Comparison of ENCODE assay signal across 25 mouse cellular contexts in the genomic region with DNA sequence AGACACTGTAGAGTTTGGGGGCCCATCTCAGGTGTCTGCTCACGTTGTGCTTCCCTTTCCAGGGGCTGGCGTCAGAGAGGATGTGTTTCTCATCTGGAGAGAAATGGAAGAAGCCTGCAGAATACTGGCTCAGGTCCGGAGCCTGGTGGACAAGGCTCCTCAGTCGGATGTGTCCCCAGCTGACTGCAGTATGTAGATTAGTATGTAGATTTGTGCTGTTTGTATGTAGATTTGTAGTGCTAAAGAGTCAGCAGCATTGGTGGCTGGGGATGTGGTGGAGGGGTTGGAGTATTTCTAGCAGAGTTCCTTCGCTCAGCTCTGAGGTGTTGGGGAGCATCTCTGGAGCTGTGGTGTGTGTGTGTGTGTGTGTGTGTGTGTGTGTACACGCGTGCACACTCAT. TPM values are rescaled to one million over a fixed set of nuclear protein-coding genes. Genes with fewer than 3 reads are reported as not detected.
"Had no signal": no experiment of that assay in that cellular context is flagged by ENCODE, and none has a peak within 500 bp of the region (broad histone marks: within the 10 kb centered on the region; RNA-seq: fewer than 3 reads in every experiment).

No protein-coding gene starts in this region.

- ATAC-seq: liver, postnatal 0 days; lung, postnatal 0 days; midbrain, embryonic 13.5 days; midbrain, embryonic 16.5 days had no signal

- H3K4me3 ChIP-seq: lung, embryonic 15.5 days; megakaryocyte, embryonic 14.5 days; midbrain, embryonic 13.5 days; myocyte; neural tube, embryonic 13.5 days; neural tube, embryonic 15.5 days; stomach, embryonic 15.5 days had no signal

- H3K4me2 ChIP-seq: lung, embryonic 15.5 days; midbrain, embryonic 11.5 days; midbrain, embryonic 13.5 days; neural tube, embryonic 13.5 days; neural tube, embryonic 15.5 days; stomach, embryonic 15.5 days had no signal

- H3K36me3 ChIP-seq: lung, embryonic 15.5 days; midbrain, embryonic 13.5 days; neural tube, embryonic 13.5 days; neural tube, embryonic 15.5 days; stomach, embryonic 15.5 days had no signal

- H3K9me3 ChIP-seq: lung, embryonic 15.5 days; midbrain, embryonic 13.5 days; neural tube, embryonic 13.5 days; neural tube, embryonic 15.5 days; stomach, embryonic 15.5 days had no signal

- H3K27ac ChIP-seq: lung, embryonic 15.5 days; macrophage; midbrain, embryonic 13.5 days; neural tube, embryonic 13.5 days; neural tube, embryonic 15.5 days; stomach, embryonic 15.5 days; stomach, postnatal 0 days had no signal

- DNase-seq: liver, postnatal 0 days; lung, adult 2 months; lung, postnatal 14 days; lung, postnatal 36 days; retina, postnatal 1 day; right cerebral cortex, adult 18-20 months; right cerebral cortex, postnatal 25 days; right cerebral cortex, postnatal 4 days; spleen, adult 18-20 months; thymus, adult 2 months; thymus, postnatal 25 days; thymus, postnatal 4 days had no signal

- H3K27me3 ChIP-seq: lung, embryonic 15.5 days; midbrain, embryonic 13.5 days; neural tube, embryonic 13.5 days; neural tube, embryonic 15.5 days; stomach, embryonic 15.5 days had no signal

- H3K4me1 ChIP-seq: lung, embryonic 15.5 days; megakaryocyte, embryonic 14.5 days; stomach, embryonic 15.5 days had no signal

- H3K9ac ChIP-seq: liver, postnatal 0 days; lung, embryonic 15.5 days; midbrain, embryonic 13.5 days; neural tube, embryonic 13.5 days; neural tube, embryonic 15.5 days; stomach, embryonic 15.5 days had no signal

RNA-seq across cellular contexts. Expression of a gene that starts 58.8 kb away (rescaled TPM):
- total RNA-seq: megakaryocyte progenitor cell, adult 5-6 weeks had no signal
- polyA plus RNA-seq: macrophage, myocyte had no signal
